Mouse (Mus musculus) megakaryocyte progenitor cell, adult 5-6 weeks (primary cell): ENCODE measurements around the gene Gm47289. TPM values are rescaled to one million over a fixed set of nuclear protein-coding genes. Genes with fewer than 3 reads are reported as not detected.
A peak's percentile ranks its signal among the peaks of the same experiment; 100 is the strongest.

Experiments
- ATAC-seq: replicated peaks from 2 replicates; pipeline ENCODE4 v1.8.0; 2016; ENCODE audit warnings: mild to moderate bottlenecking, moderate TSS enrichment, inconsistent platforms; ENCODE audit not compliant: poor library complexity
- total RNA-seq, 2 experiments: library from RNA; stranded (forward) in 1 of 2; stranded (reverse) in 1 of 2; fragments of 157-497, 149-512 nt in 1 of 2; fragments of 200-1000 nt in 1 of 2; gene quantifications; 2 replicates each; pipeline versions ENCODE4 v1.2.3 to v1.2.4; 2015 to 2017

The Gm47289 gene
- total RNA-seq, 2 experiments from 2014 or later = not detected

GRCm38 (mm10) chr9:119156278-119157201 lies 2.4 kb upstream of the Gm47289 start, which contains the start of gene Acaa1b:
Gene Acaa1b (minus strand): TSS chr9:119157093.
- peak; percentile 88 for ATAC-seq

GRCm38 (mm10) chr9:119160689-119161088 lies 1.7 kb downstream of the Gm47289 start:
- ATAC-seq = no peak

- no peak for ATAC-seq
These were observed 5.8 kb downstream of the Gm47289 start for GRCm38 (mm10) chr9:119164743-119165142.

- ATAC-seq = no peak
These were observed 6.6 kb downstream of the Gm47289 start for GRCm38 (mm10) chr9:119165548-119165947.

- ATAC-seq = no peak
These were observed 8.6 kb downstream of the Gm47289 start for GRCm38 (mm10) chr9:119167608-119168007.

- no peak for ATAC-seq
These were observed 20.3 kb downstream of the Gm47289 start for GRCm38 (mm10) chr9:119179292-119179691.

- no peak for ATAC-seq
These were observed 22.3 kb downstream of the Gm47289 start for GRCm38 (mm10) chr9:119181241-119181728.

- ATAC-seq = peak; percentile 37; the same call in 1 of the 2 replicates
These were observed 33.4 kb downstream of the Gm47289 start for GRCm38 (mm10) chr9:119192202-119192990.

GRCm38 (mm10) chr9:119199151-119199861 lies 40.3 kb downstream of the Gm47289 start:
- peak; percentile 23 for ATAC-seq

GRCm38 (mm10) chr9:119201653-119202052 lies 42.7 kb downstream of the Gm47289 start:
- ATAC-seq = no peak

GRCm38 (mm10) chr9:119203617-119204016 lies 44.7 kb downstream of the Gm47289 start:
- no peak for ATAC-seq

GRCm38 (mm10) chr9:119205756-119206155 lies 46.8 kb downstream of the Gm47289 start:
- ATAC-seq = no peak

GRCm38 (mm10) chr9:119206666-119207065 lies 47.7 kb downstream of the Gm47289 start:
- ATAC-seq = no peak

GRCm38 (mm10) chr9:119207113-119207512 lies 48.2 kb downstream of the Gm47289 start:
- no peak for ATAC-seq

GRCm38 (mm10) chr9:119208998-119209397 lies 50.0 kb downstream of the Gm47289 start, which contains the start of gene Slc22a13:
Gene Slc22a13 (minus strand): TSS chr9:119209098.
- ATAC-seq = no peak

Other genes starting within 250 kb of the Gm47289 start
- 16.7 and 19.4 TPM in 2 replicates for gene Ctdspl, start 232.7 kb upstream of the Gm47289 start, total RNA-seq (2015)
- 7.4 and 8.1 TPM in 2 replicates for gene Ctdspl, start 232.7 kb upstream of the Gm47289 start, total RNA-seq (2017)
- 9.2 and 10.8 TPM in 2 replicates for gene Vill, start 106.4 kb upstream of the Gm47289 start, total RNA-seq (2015)
- gene Vill, start 106.4 kb upstream of the Gm47289 start, total RNA-seq (2017) = 34.4 and 37.7 TPM in 2 replicates
- gene Plcd1, start 65.7 kb upstream of the Gm47289 start, total RNA-seq (2015) = not detected in 2 replicates
- gene Plcd1, start 65.7 kb upstream of the Gm47289 start, total RNA-seq (2017) = 0.14 and 0.29 TPM in 2 replicates
- gene Dlec1, start 56.7 kb upstream of the Gm47289 start, total RNA-seq (2015) = 0.37 and 3.9 TPM in 2 replicates
- gene Dlec1, start 56.7 kb upstream of the Gm47289 start, total RNA-seq (2017) = 1.9 TPM in 1 of 2 replicates, not detected in the other
- 0.30 and 0.76 TPM in 2 replicates for gene Acaa1b, start 2.1 kb upstream of the Gm47289 start, total RNA-seq (2015)
- gene Acaa1b, start 2.1 kb upstream of the Gm47289 start, total RNA-seq (2017) = not detected in 2 replicates
- gene Slc22a13, start 49.9 kb downstream of the Gm47289 start, total RNA-seq (2015) = not detected in 2 replicates
- gene Slc22a13, start 49.9 kb downstream of the Gm47289 start, total RNA-seq (2017) = not detected in 2 replicates
- 14.5 and 16.9 TPM in 2 replicates for gene Oxsr1, start 163.3 kb downstream of the Gm47289 start, total RNA-seq (2015)
- 29.1 and 32.2 TPM in 2 replicates for gene Oxsr1, start 163.3 kb downstream of the Gm47289 start, total RNA-seq (2017)
- gene Acaa1a, start 180.5 kb downstream of the Gm47289 start, total RNA-seq (2015) = 19.5 and 20.9 TPM in 2 replicates
- gene Acaa1a, start 180.5 kb downstream of the Gm47289 start, total RNA-seq (2017) = 23.2 and 30.1 TPM in 2 replicates
- 33.4 and 34.6 TPM in 2 replicates for gene Myd88, start 182.2 kb downstream of the Gm47289 start, total RNA-seq (2015)
- 21.2 and 23.1 TPM in 2 replicates for gene Myd88, start 182.2 kb downstream of the Gm47289 start, total RNA-seq (2017)
- gene Xylb, start 198.2 kb downstream of the Gm47289 start, total RNA-seq (2015) = 3.6 and 3.8 TPM in 2 replicates
- 2.2 and 5.2 TPM in 2 replicates for gene Xylb, start 198.2 kb downstream of the Gm47289 start, total RNA-seq (2017)
- not detected in 2 replicates for gene Slc22a14, start 206.4 kb downstream of the Gm47289 start, total RNA-seq (2015)
- gene Slc22a14, start 206.4 kb downstream of the Gm47289 start, total RNA-seq (2017) = not detected in 2 replicates
- gene Acvr2b, start 243.0 kb downstream of the Gm47289 start, total RNA-seq (2015) = 1.2 TPM in 2 replicates
- 0.68 and 1.2 TPM in 2 replicates for gene Acvr2b, start 243.0 kb downstream of the Gm47289 start, total RNA-seq (2017)